In genomic region chr9:58455798-58456197, GRCm38 (mm10) we compare ENCODE assay signal across 9 mouse cellular contexts. TPM values are rescaled to one million over a fixed set of nuclear protein-coding genes. Genes with fewer than 3 reads are reported as not detected.
DNase-seq lines count a peak whose midpoint lies in the region; ATAC-seq lines count a peak whose summit lies in the region.
"Had no signal": no experiment of that assay in that cellular context is flagged by ENCODE, and none has a peak within 500 bp of the region (broad histone marks: within the 10 kb centered on the region; RNA-seq: fewer than 3 reads in every experiment).

No protein-coding gene starts in this region.

- no peak overlapping the region for H3K4me2 ChIP-seq in kidney, embryonic 14.5 days (replicated peaks; ENCODE audit: low read depth, low read length)
- H3K4me2 ChIP-seq in intestine, embryonic 15.5 days (replicated peaks) = no peak overlapping the region
- H3K4me2 ChIP-seq in midbrain, embryonic 14.5 days (ENCODE audit: low read length) = peak overlapping the region; percentile 12; the same call in 1 of the 2 replicates

- H3K36me3 ChIP-seq in kidney, embryonic 14.5 days (ENCODE audit: control insufficient read depth, insufficient read depth, low read length) = no peaks in the 10 kb centered on the region
- no peaks in the 10 kb centered on the region for H3K36me3 ChIP-seq in intestine, embryonic 15.5 days
- no peaks in the 10 kb centered on the region for H3K36me3 ChIP-seq in midbrain, embryonic 14.5 days (ENCODE audit: control insufficient read depth, insufficient read depth, low read length)

- H3K27ac ChIP-seq in kidney, embryonic 14.5 days (ENCODE audit: low read depth, low read length) = no peak overlapping the region
- H3K27ac ChIP-seq in intestine, embryonic 15.5 days = no peak overlapping the region
- H3K27ac ChIP-seq in midbrain, embryonic 14.5 days (replicated peaks; ENCODE audit: low read depth, low read length) = peak overlapping the region; percentile 56

- H3K27me3 ChIP-seq in kidney, embryonic 14.5 days (ENCODE audit: control insufficient read depth, insufficient read depth, low read length) = no peaks in the 10 kb centered on the region
- H3K27me3 ChIP-seq in intestine, embryonic 15.5 days (replicated peaks) = no peaks in the 10 kb centered on the region
- no peaks in the 10 kb centered on the region for H3K27me3 ChIP-seq in midbrain, embryonic 14.5 days (ENCODE audit: control insufficient read depth, insufficient read depth, low read length)

- no peaks in the 10 kb centered on the region for H3K4me1 ChIP-seq in kidney, embryonic 14.5 days (ENCODE audit: control insufficient read depth, insufficient read depth, low read length)
- peaks cover 6% of the 10 kb centered on the region; the same call in 1 of the 2 replicates for H3K4me1 ChIP-seq in intestine, embryonic 15.5 days (replicated peaks)
- peaks cover 33% of the 10 kb centered on the region for H3K4me1 ChIP-seq in midbrain, embryonic 14.5 days (ENCODE audit: control insufficient read depth, insufficient read depth, low read length)

- no peak overlapping the region for H3K4me3 ChIP-seq in kidney, embryonic 14.5 days (ENCODE audit: low read length)
- no peak overlapping the region for H3K4me3 ChIP-seq in intestine, embryonic 15.5 days (replicated peaks)
- no peak overlapping the region for H3K4me3 ChIP-seq in midbrain, embryonic 14.5 days (replicated peaks; ENCODE audit: low read depth, low read length)

- no peak overlapping the region for H3K9ac ChIP-seq in kidney, embryonic 14.5 days (ENCODE audit: low read depth, low read length)
- H3K9ac ChIP-seq in intestine, embryonic 15.5 days = no peak overlapping the region
- H3K9ac ChIP-seq in midbrain, embryonic 14.5 days (replicated peaks; ENCODE audit: low read length) = no peak overlapping the region

- DNase-seq in kidney, adult 11 months = peak; percentile 51
- DNase-seq in cerebellum, postnatal 36 days = peak; percentile 46 to 49
- DNase-seq in midbrain, embryonic 14.5 days = peak; percentile 86
- no peak for DNase-seq in lung, adult 18-20 months
- no peak for DNase-seq in urinary bladder, postnatal 10 days (ENCODE audit: low spot score)

- no peaks in the 10 kb centered on the region for H3K9me3 ChIP-seq in kidney, embryonic 14.5 days (ENCODE audit: control insufficient read depth, low read length)
- no peaks in the 10 kb centered on the region for H3K9me3 ChIP-seq in intestine, embryonic 15.5 days
- H3K9me3 ChIP-seq in midbrain, embryonic 14.5 days (ENCODE audit: control insufficient read depth, low read length) = no peaks in the 10 kb centered on the region

- ATAC-seq in kidney, embryonic 14.5 days (ENCODE audit: low FRiP score, low TSS enrichment) = no peak
- ATAC-seq in intestine, embryonic 15.5 days = peak; percentile 45; the same call in 1 of the 2 replicates
- ATAC-seq in midbrain, embryonic 14.5 days (ENCODE audit: low FRiP score, low TSS enrichment) = peak; percentile 47; the same call in 1 of the 2 replicates
- no peak for ATAC-seq in CD4-positive, CD25-positive, alpha-beta regulatory T cell, adult 4 months

- 17% methylated on average over 13 of the region's 13 CpGs for WGBS in kidney, embryonic 14.5 days
- 18% methylated on average over 13 of the region's 13 CpGs for WGBS in intestine, embryonic 15.5 days
- under 1% methylated on average over 13 of the region's 13 CpGs for WGBS in midbrain, embryonic 14.5 days

RNA-seq across cellular contexts. Expression of gene Insyn1, which starts 32.6 kb away (rescaled TPM):
- polyA plus RNA-seq in kidney, embryonic 14.5 days (2014; fragmentation: Nextera tagmentation; extraction: Ambion mirVana) = 3.0 and 4.0 TPM in 2 replicates
- 0.67 and 0.96 TPM in 2 replicates for polyA plus RNA-seq in intestine, embryonic 15.5 days (2015; fragmentation: Nextera tagmentation; extraction: Ambion mirVana)
- 10.5 and 21.2 TPM in 2 replicates for polyA plus RNA-seq in midbrain, embryonic 14.5 days (2014; fragmentation: Nextera tagmentation; extraction: Ambion mirVana)
- not detected for polyA plus RNA-seq in CD4-positive, CD25-positive, alpha-beta regulatory T cell, adult 4 months (2017; shearing (Covaris generic))
- polyA plus RNA-seq: liver, adult 2 months had no signal

Comparison
In these comparisons a context has a peak if more than half of its experiments do, and no peak if none do; other contexts are left out.
1. DNase-seq: peak in kidney, adult 11 months (single experiment), cerebellum, postnatal 36 days (2 of 2) and midbrain, embryonic 14.5 days (single experiment); none in lung, adult 18-20 months (0 of 2) and urinary bladder, postnatal 10 days (single experiment).
2. ATAC-seq: peak in intestine, embryonic 15.5 days (single experiment) and midbrain, embryonic 14.5 days (single experiment); none in kidney, embryonic 14.5 days (single experiment) and CD4-positive, CD25-positive, alpha-beta regulatory T cell, adult 4 months (single experiment).